29 mouse cellular contexts compared by ENCODE assay signal in genomic region chr11:69720852-69721251, GRCm38 (mm10). TPM values are rescaled to one million over a fixed set of nuclear protein-coding genes. Genes with fewer than 3 reads are reported as not detected.
DNase-seq lines count a peak whose midpoint lies in the region; ATAC-seq and TF ChIP-seq lines count a peak whose summit lies in the region.
"Had no signal": no experiment of that assay in that cellular context is flagged by ENCODE, and none has a peak within 500 bp of the region (broad histone marks: within the 10 kb centered on the region; RNA-seq: fewer than 3 reads in every experiment).

No protein-coding gene starts in this region.

- peak overlapping the region; percentile 9; the same call in 1 of the 2 replicates for H3K9ac ChIP-seq in liver, embryonic 11.5 days (ENCODE audit: low read depth, low read length)
- no peak overlapping the region for H3K9ac ChIP-seq in liver, postnatal 0 days (replicated peaks)
- no peak overlapping the region for H3K9ac ChIP-seq in stomach, postnatal 0 days (ENCODE audit: low read length)
- H3K9ac ChIP-seq: forebrain, embryonic 12.5 days; forebrain, postnatal 0 days; heart, embryonic 15.5 days; hindbrain, embryonic 12.5 days; limb, embryonic 12.5 days; midbrain, embryonic 12.5 days; neural tube, embryonic 12.5 days had no signal

- H3K9me3 ChIP-seq in liver, embryonic 11.5 days (ENCODE audit: control insufficient read depth, low read length), result no peaks in the 10 kb centered on the region
- no peaks in the 10 kb centered on the region for H3K9me3 ChIP-seq in liver, postnatal 0 days (ENCODE audit: low read length)
- no peaks in the 10 kb centered on the region for H3K9me3 ChIP-seq in stomach, postnatal 0 days (ENCODE audit: control insufficient read depth, low read length)
- H3K9me3 ChIP-seq: forebrain, embryonic 12.5 days; heart, embryonic 10.5 days; heart, embryonic 15.5 days; hindbrain, embryonic 12.5 days; limb, embryonic 12.5 days; midbrain, embryonic 12.5 days; neural tube, embryonic 12.5 days had no signal

- no peaks in the 10 kb centered on the region for H3K27me3 ChIP-seq in liver, embryonic 11.5 days (replicated peaks; ENCODE audit: control insufficient read depth, insufficient read depth, low read length)
- no peaks in the 10 kb centered on the region for H3K27me3 ChIP-seq in liver, postnatal 0 days (ENCODE audit: insufficient read depth, low read length)
- H3K27me3 ChIP-seq in stomach, postnatal 0 days (ENCODE audit: control insufficient read depth, insufficient read depth, low read length), result no peaks in the 10 kb centered on the region
- H3K27me3 ChIP-seq: forebrain, embryonic 12.5 days; heart, embryonic 15.5 days; hindbrain, embryonic 12.5 days; limb, embryonic 12.5 days; midbrain, embryonic 12.5 days; neural tube, embryonic 12.5 days had no signal

- no peak overlapping the region for H3K27ac ChIP-seq in liver, embryonic 11.5 days (ENCODE audit: low read depth, low read length)
- H3K27ac ChIP-seq in liver, postnatal 0 days (ENCODE audit: low read depth), result no peak overlapping the region
- H3K27ac ChIP-seq in stomach, postnatal 0 days (replicated peaks), result no peak overlapping the region
- H3K27ac ChIP-seq: forebrain, embryonic 12.5 days; heart, embryonic 10.5 days; heart, embryonic 15.5 days; hindbrain, embryonic 12.5 days; hindbrain, postnatal 0 days; limb, embryonic 12.5 days; midbrain, embryonic 12.5 days; neural tube, embryonic 12.5 days had no signal

- H3K4me1 ChIP-seq in liver, embryonic 11.5 days (replicated peaks; ENCODE audit: control insufficient read depth, insufficient read depth, low read length), result peaks cover 20% of the 10 kb centered on the region
- peaks cover 13% of the 10 kb centered on the region for H3K4me1 ChIP-seq in liver, postnatal 0 days (ENCODE audit: insufficient read depth)
- H3K4me1 ChIP-seq in stomach, postnatal 0 days (replicated peaks; ENCODE audit: control insufficient read depth, insufficient read depth), result no peaks in the 10 kb centered on the region
- H3K4me1 ChIP-seq: neural tube, embryonic 12.5 days had no signal

- intact Hi-C loops in left cerebral cortex, postnatal 4 days (cut with DNase I), result no loop called here

- H3K4me2 ChIP-seq in liver, embryonic 11.5 days, result no peak overlapping the region
- no peak overlapping the region for H3K4me2 ChIP-seq in liver, postnatal 0 days (ENCODE audit: low read depth, low read length)
- no peak overlapping the region for H3K4me2 ChIP-seq in stomach, postnatal 0 days (replicated peaks; ENCODE audit: low read depth)
- H3K4me2 ChIP-seq: forebrain, embryonic 12.5 days; heart, embryonic 15.5 days; hindbrain, embryonic 12.5 days; limb, embryonic 12.5 days; midbrain, embryonic 12.5 days; neural tube, embryonic 12.5 days had no signal

- TF ChIP-seq CTCF in liver, postnatal 0 days (IDR thresholded peaks at IDR 0.05; ENCODE audit: low read depth), result no peak
- no peak for TF ChIP-seq CTCF in stomach, postnatal 0 days (IDR thresholded peaks at IDR 0.05; ENCODE audit: low read depth)

- WGBS in liver, embryonic 11.5 days, result 80% methylated on average over 6 of the region's 6 CpGs
- 71% methylated on average over 6 of the region's 6 CpGs for WGBS in liver, postnatal 0 days (ENCODE audit: insufficient replicate concordance)
- 47% methylated on average over 6 of the region's 6 CpGs for WGBS in stomach, postnatal 0 days

- TF ChIP-seq EP300 in liver, postnatal 0 days (IDR thresholded peaks at IDR 0.05; ENCODE audit: low read depth), result no peak
- no peak for TF ChIP-seq EP300 in stomach, postnatal 0 days (optimal IDR thresholded peaks at IDR 0.05)

- no peak for DNase-seq in liver, embryonic 11.5 days (ENCODE audit: low spot score)
- no peak for DNase-seq in liver, postnatal 0 days
- DNase-seq in urinary bladder, adult 18-20 months (ENCODE audit: low spot score in 2 of 2), result peak; percentile 26 to 27
- no peak for DNase-seq in urinary bladder, postnatal 4 days (ENCODE audit: low spot score in 2 of 2)
- peak; percentile 73 for DNase-seq in fat pad, adult 2 months (ENCODE audit: extremely low read depth, low read depth, low spot score)
- DNase-seq in stomach, postnatal 0 days (ENCODE audit: low spot score), result peak; percentile 44
- no peak for DNase-seq in left cerebral cortex, postnatal 4 days
- no peak for DNase-seq in kidney, adult 9 months
- DNase-seq: cerebellum, adult 2 months; cerebellum, postnatal 14 days; forebrain, postnatal 0 days; gastrocnemius, postnatal 10 days; kidney, postnatal 14 days; layer of hippocampus, adult 9-11 months; right cerebral cortex, adult 18-20 months; right cerebral cortex, postnatal 4 days; thymus, postnatal 4 days had no signal

- no peak overlapping the region for H3K4me3 ChIP-seq in liver, embryonic 11.5 days (ENCODE audit: low read depth, low read length)
- no peak overlapping the region for H3K4me3 ChIP-seq in liver, postnatal 0 days (ENCODE audit: low read depth, low read length)
- no peak overlapping the region for H3K4me3 ChIP-seq in stomach, postnatal 0 days (ENCODE audit: low read depth, low read length)
- H3K4me3 ChIP-seq: erythroblast, embryonic 14.5 days; forebrain, embryonic 12.5 days; heart, embryonic 10.5 days; heart, embryonic 15.5 days; hindbrain, embryonic 12.5 days; limb, embryonic 12.5 days; midbrain, embryonic 12.5 days; myocyte; neural tube, embryonic 12.5 days had no signal

- H3K36me3 ChIP-seq in liver, embryonic 11.5 days (ENCODE audit: control insufficient read depth, insufficient read depth, low read length), result no peaks in the 10 kb centered on the region
- H3K36me3 ChIP-seq in liver, postnatal 0 days (replicated peaks; ENCODE audit: insufficient read depth, low read length), result no peaks in the 10 kb centered on the region
- H3K36me3 ChIP-seq in stomach, postnatal 0 days (ENCODE audit: control insufficient read depth, insufficient read depth, low read length), result no peaks in the 10 kb centered on the region
- H3K36me3 ChIP-seq: forebrain, embryonic 12.5 days; heart, embryonic 10.5 days; heart, embryonic 15.5 days; hindbrain, embryonic 12.5 days; limb, embryonic 12.5 days; midbrain, embryonic 12.5 days; neural tube, embryonic 12.5 days had no signal

- ATAC-seq in liver, embryonic 11.5 days (replicated peaks; ENCODE audit: low FRiP score), result no peak
- no peak for ATAC-seq in liver, postnatal 0 days
- ATAC-seq in stomach, postnatal 0 days (ENCODE audit: low FRiP score, low TSS enrichment), result no peak
- ATAC-seq: forebrain, postnatal 0 days; hindbrain, postnatal 0 days; intestine, postnatal 0 days had no signal

RNA-seq across cellular contexts. Expression of gene Tnfsfm13, which starts 25.0 kb away (rescaled TPM):
- 1.7 and 2.6 TPM in 2 replicates for polyA plus RNA-seq in liver, embryonic 11.5 days (2014; fragmentation: Nextera tagmentation; extraction: Ambion mirVana)
- 1.1 and 1.4 TPM in 2 replicates for polyA plus RNA-seq in liver, postnatal 0 days (2015; fragmentation: Nextera tagmentation; extraction: Ambion mirVana)
- polyA plus RNA-seq in stomach, postnatal 0 days (2015; fragmentation: Nextera tagmentation; extraction: Ambion mirVana), result 4.1 and 4.2 TPM in 2 replicates
- under 1 TPM; 0.30 to 0.97 TPM for total RNA-seq in left cerebral cortex, postnatal 4 days (2021)
- total RNA-seq: MEL had no signal
- polyA plus RNA-seq: erythroblast, embryonic 14.5 days had no signal

RNA-seq across cellular contexts. Expression of gene Tnfsf12, which starts 25.2 kb away (rescaled TPM):
- 4.5 and 6.0 TPM in 2 replicates for polyA plus RNA-seq in liver, embryonic 11.5 days (2014; fragmentation: Nextera tagmentation; extraction: Ambion mirVana)
- polyA plus RNA-seq in liver, postnatal 0 days (2015; fragmentation: Nextera tagmentation; extraction: Ambion mirVana), result 2.8 and 3.6 TPM in 2 replicates
- 6.9 and 9.7 TPM in 2 replicates for polyA plus RNA-seq in stomach, postnatal 0 days (2015; fragmentation: Nextera tagmentation; extraction: Ambion mirVana)
- total RNA-seq in left cerebral cortex, postnatal 4 days (2021), result 1 to 10 TPM; 6.4 to 8.7 TPM
- total RNA-seq: MEL had no signal

RNA-seq across cellular contexts. Expression of gene Tnfsf13, which starts 35.3 kb away (rescaled TPM):
- 0.37 TPM in 1 of 2 replicates, not detected in the other for polyA plus RNA-seq in liver, embryonic 11.5 days (2014; fragmentation: Nextera tagmentation; extraction: Ambion mirVana)
- 0.46 and 0.83 TPM in 2 replicates for polyA plus RNA-seq in liver, postnatal 0 days (2015; fragmentation: Nextera tagmentation; extraction: Ambion mirVana)
- 0.50 and 0.75 TPM in 2 replicates for polyA plus RNA-seq in stomach, postnatal 0 days (2015; fragmentation: Nextera tagmentation; extraction: Ambion mirVana)
- total RNA-seq in left cerebral cortex, postnatal 4 days (2021), result 1 to 10 TPM in 1 of 2 experiments, under 1 TPM in 1; 0.93 to 1.3 TPM
- total RNA-seq: forebrain, postnatal 0 days had no signal
- polyA plus RNA-seq: erythroblast, embryonic 14.5 days had no signal

RNA-seq across cellular contexts. Expression of gene Polr2a, which starts 37.6 kb away (rescaled TPM):
- 46.1 and 48.9 TPM in 2 replicates for polyA plus RNA-seq in liver, embryonic 11.5 days (2014; fragmentation: Nextera tagmentation; extraction: Ambion mirVana)
- polyA plus RNA-seq in liver, postnatal 0 days (2015; fragmentation: Nextera tagmentation; extraction: Ambion mirVana), result 6.6 and 6.8 TPM in 2 replicates
- 7.9 and 9.0 TPM in 2 replicates for polyA plus RNA-seq in stomach, postnatal 0 days (2015; fragmentation: Nextera tagmentation; extraction: Ambion mirVana)
- 10 to 100 TPM; 49.6 to 54.6 TPM for total RNA-seq in left cerebral cortex, postnatal 4 days (2021)

RNA-seq across cellular contexts. Expression of gene Senp3, which starts 39.0 kb away (rescaled TPM):
- 75.4 and 79.1 TPM in 2 replicates for polyA plus RNA-seq in liver, embryonic 11.5 days (2014; fragmentation: Nextera tagmentation; extraction: Ambion mirVana)
- 14.5 and 15.2 TPM in 2 replicates for polyA plus RNA-seq in liver, postnatal 0 days (2015; fragmentation: Nextera tagmentation; extraction: Ambion mirVana)
- polyA plus RNA-seq in stomach, postnatal 0 days (2015; fragmentation: Nextera tagmentation; extraction: Ambion mirVana), result 30.5 and 32.4 TPM in 2 replicates
- 100 to 1,000 TPM; 117 to 129 TPM for total RNA-seq in left cerebral cortex, postnatal 4 days (2021)

Comparison
In these comparisons a context has a peak if more than half of its experiments do, and no peak if none do; other contexts are left out.
1. DNase-seq: peak in urinary bladder, adult 18-20 months (2 of 2), fat pad, adult 2 months (single experiment) and stomach, postnatal 0 days (single experiment); none in liver, embryonic 11.5 days (single experiment), liver, postnatal 0 days (single experiment), urinary bladder, postnatal 4 days (0 of 2), left cerebral cortex, postnatal 4 days (single experiment) and kidney, adult 9 months (single experiment).